Mouse (Mus musculus): ENCODE measurements at regions not wholly inside any gene's neighbourhood (a gene's known extent, or its start where the extent isn't known, plus 50 kb on each side); places are given as distances from the start of the nearest gene placed in this dataset.
A peak's percentile ranks its signal among the peaks of the same experiment; 100 is the strongest.

GRCm38 (mm10) chr7:40687005-40687404 lies 211.1 kb upstream of the Vstm2b start:
- H3K9ac ChIP-seq (replicated peaks), result no peak overlapping the region
- H3K27ac ChIP-seq (ENCODE audit: low read depth), result no peak overlapping the region
- peak; percentile 57 for TF ChIP-seq CTCF (IDR thresholded peaks at IDR 0.05; ENCODE audit: low read depth)
- no peak for TF ChIP-seq EP300 (IDR thresholded peaks at IDR 0.05; ENCODE audit: low read depth)
- H3K4me3 ChIP-seq (ENCODE audit: low read depth, low read length), result no peak overlapping the region
- ATAC-seq (no peak), DNase-seq (no peak)
- H3K27me3 ChIP-seq (ENCODE audit: insufficient read depth, low read length), result no peaks in the 10 kb centered on the region
- H3K36me3 ChIP-seq (replicated peaks; ENCODE audit: insufficient read depth, low read length), result no peaks in the 10 kb centered on the region
- H3K9me3 ChIP-seq (ENCODE audit: low read length), result no peaks in the 10 kb centered on the region
- peaks cover 7% of the 10 kb centered on the region; the same call in 1 of the 2 replicates for H3K4me1 ChIP-seq (ENCODE audit: insufficient read depth)
- WGBS (ENCODE audit: insufficient replicate concordance), result 76% methylated on average over 3 of the region's 3 CpGs
- H3K4me2 ChIP-seq (ENCODE audit: low read depth, low read length), result no peak overlapping the region

- no peak overlapping the region for H3K4me2 ChIP-seq (ENCODE audit: low read depth, low read length)
- TF ChIP-seq CTCF (IDR thresholded peaks at IDR 0.05; ENCODE audit: low read depth) (no peak), EP300 (IDR thresholded peaks at IDR 0.05; ENCODE audit: low read depth) (no peak)
- H3K27me3 ChIP-seq (ENCODE audit: insufficient read depth, low read length), result no peaks in the 10 kb centered on the region
- no peak overlapping the region for H3K4me3 ChIP-seq (ENCODE audit: low read depth, low read length)
- no peaks in the 10 kb centered on the region for H3K9me3 ChIP-seq (ENCODE audit: low read length)
- no peaks in the 10 kb centered on the region for H3K36me3 ChIP-seq (replicated peaks; ENCODE audit: insufficient read depth, low read length)
- no peak overlapping the region for H3K9ac ChIP-seq (replicated peaks)
- H3K27ac ChIP-seq (ENCODE audit: low read depth), result no peak overlapping the region
- no peaks in the 10 kb centered on the region for H3K4me1 ChIP-seq (ENCODE audit: insufficient read depth)
- ATAC-seq, result no peak
- WGBS (ENCODE audit: insufficient replicate concordance), result 66% methylated on average over 4 of the region's 4 CpGs
- DNase-seq, result no peak
Measured at GRCm38 (mm10) chr7:40688546-40688945, 209.6 kb upstream of the Vstm2b start.

- no peak for ATAC-seq
- H3K27ac ChIP-seq (ENCODE audit: low read depth), result no peak overlapping the region
- H3K36me3 ChIP-seq (replicated peaks; ENCODE audit: insufficient read depth, low read length), result no peaks in the 10 kb centered on the region
- no peaks in the 10 kb centered on the region for H3K27me3 ChIP-seq (ENCODE audit: insufficient read depth, low read length)
- no peak for DNase-seq
- TF ChIP-seq CTCF (IDR thresholded peaks at IDR 0.05; ENCODE audit: low read depth) (no peak), EP300 (IDR thresholded peaks at IDR 0.05; ENCODE audit: low read depth) (no peak)
- 59% methylated on average over 5 of the region's 5 CpGs for WGBS (ENCODE audit: insufficient replicate concordance)
- no peaks in the 10 kb centered on the region for H3K9me3 ChIP-seq (ENCODE audit: low read length)
- no peak overlapping the region for H3K9ac ChIP-seq (replicated peaks)
- H3K4me2 ChIP-seq (ENCODE audit: low read depth, low read length), result no peak overlapping the region
- H3K4me1 ChIP-seq (ENCODE audit: insufficient read depth), result no peaks in the 10 kb centered on the region
- no peak overlapping the region for H3K4me3 ChIP-seq (ENCODE audit: low read depth, low read length)
Measured at GRCm38 (mm10) chr7:40693755-40694154, 204.4 kb upstream of the Vstm2b start.

GRCm38 (mm10) chr7:40697551-40697950 lies 200.6 kb upstream of the Vstm2b start:
- WGBS (ENCODE audit: insufficient replicate concordance), result 62% methylated on average over 8 of the region's 8 CpGs
- no peak for TF ChIP-seq EP300 (IDR thresholded peaks at IDR 0.05; ENCODE audit: low read depth)
- TF ChIP-seq CTCF (IDR thresholded peaks at IDR 0.05; ENCODE audit: low read depth), result no peak
- Histone ChIP-seq H3K4me1 (ENCODE audit: insufficient read depth) (no peaks in the 10 kb centered on the region), H3K9ac (replicated peaks) (no peak overlapping the region), H3K9me3 (ENCODE audit: low read length) (no peaks in the 10 kb centered on the region), H3K36me3 (replicated peaks; ENCODE audit: insufficient read depth, low read length) (no peaks in the 10 kb centered on the region), H3K27me3 (ENCODE audit: insufficient read depth, low read length) (no peaks in the 10 kb centered on the region), H3K4me2 (ENCODE audit: low read depth, low read length) (no peak overlapping the region), H3K27ac (ENCODE audit: low read depth) (no peak overlapping the region), H3K4me3 (ENCODE audit: low read depth, low read length) (no peak overlapping the region)
- ATAC-seq (no peak), DNase-seq (no peak)

- Histone ChIP-seq H3K36me3 (replicated peaks; ENCODE audit: insufficient read depth, low read length) (no peaks in the 10 kb centered on the region), H3K9ac (replicated peaks) (no peak overlapping the region), H3K9me3 (ENCODE audit: low read length) (no peaks in the 10 kb centered on the region), H3K4me2 (ENCODE audit: low read depth, low read length) (no peak overlapping the region), H3K4me1 (ENCODE audit: insufficient read depth) (no peaks in the 10 kb centered on the region), H3K27ac (ENCODE audit: low read depth) (no peak overlapping the region), H3K27me3 (ENCODE audit: insufficient read depth, low read length) (no peaks in the 10 kb centered on the region), H3K4me3 (ENCODE audit: low read depth, low read length) (no peak overlapping the region)
- ATAC-seq, result no peak
- no peak for DNase-seq
- TF ChIP-seq CTCF (IDR thresholded peaks at IDR 0.05; ENCODE audit: low read depth), result no peak
- TF ChIP-seq EP300 (IDR thresholded peaks at IDR 0.05; ENCODE audit: low read depth), result no peak
- 43% methylated on average over 3 of the region's 3 CpGs for WGBS (ENCODE audit: insufficient replicate concordance)
Measured at GRCm38 (mm10) chr7:40698309-40698708, 199.8 kb upstream of the Vstm2b start.

GRCm38 (mm10) chr7:40699633-40700032 lies 198.5 kb upstream of the Vstm2b start:
- TF ChIP-seq CTCF (IDR thresholded peaks at IDR 0.05; ENCODE audit: low read depth), result no peak
- TF ChIP-seq EP300 (IDR thresholded peaks at IDR 0.05; ENCODE audit: low read depth), result no peak
- WGBS (ENCODE audit: insufficient replicate concordance), result 85% methylated on average over 1 of the region's 1 CpGs
- H3K4me3 ChIP-seq (ENCODE audit: low read depth, low read length), result no peak overlapping the region
- H3K4me2 ChIP-seq (ENCODE audit: low read depth, low read length), result no peak overlapping the region
- H3K27me3 ChIP-seq (ENCODE audit: insufficient read depth, low read length), result no peaks in the 10 kb centered on the region
- no peak overlapping the region for H3K27ac ChIP-seq (ENCODE audit: low read depth)
- no peaks in the 10 kb centered on the region for H3K9me3 ChIP-seq (ENCODE audit: low read length)
- ATAC-seq, result no peak
- DNase-seq, result no peak
- no peaks in the 10 kb centered on the region for H3K4me1 ChIP-seq (ENCODE audit: insufficient read depth)
- no peaks in the 10 kb centered on the region for H3K36me3 ChIP-seq (replicated peaks; ENCODE audit: insufficient read depth, low read length)
- no peak overlapping the region for H3K9ac ChIP-seq (replicated peaks)

- no peak for DNase-seq
- no peaks in the 10 kb centered on the region for H3K36me3 ChIP-seq (replicated peaks; ENCODE audit: insufficient read depth, low read length)
- H3K9me3 ChIP-seq (ENCODE audit: low read length), result no peaks in the 10 kb centered on the region
- no peaks in the 10 kb centered on the region for H3K27me3 ChIP-seq (ENCODE audit: insufficient read depth, low read length)
- TF ChIP-seq EP300 (IDR thresholded peaks at IDR 0.05; ENCODE audit: low read depth), result no peak
- TF ChIP-seq CTCF (IDR thresholded peaks at IDR 0.05; ENCODE audit: low read depth), result no peak
- no peaks in the 10 kb centered on the region for H3K4me1 ChIP-seq (ENCODE audit: insufficient read depth)
- WGBS (ENCODE audit: insufficient replicate concordance), result 75% methylated on average over 5 of the region's 5 CpGs
- no peak for ATAC-seq
- no peak overlapping the region for H3K4me2 ChIP-seq (ENCODE audit: low read depth, low read length)
- H3K4me3 ChIP-seq (ENCODE audit: low read depth, low read length), result no peak overlapping the region
- no peak overlapping the region for H3K9ac ChIP-seq (replicated peaks)
- H3K27ac ChIP-seq (ENCODE audit: low read depth), result no peak overlapping the region
Measured at GRCm38 (mm10) chr7:40700656-40701055, 197.5 kb upstream of the Vstm2b start.

Data from liver, postnatal 0 days (tissue).